Mouse (Mus musculus): Measurements from ENCODE around the gene Olfr894.

- TF ChIP-seq CTCF (IDR thresholded peaks at IDR 0.05; ENCODE audit: low read depth) (no peak), EP300 (IDR thresholded peaks at IDR 0.05; ENCODE audit: low read depth) (no peak)
Measured at GRCm38 (mm10) chr9:38217755-38218154, at the start of gene Olfr894.

All from heart, postnatal 0 days (tissue).